Mouse (Mus musculus): ENCODE measurements around the gene Wdr31. TPM values are rescaled to one million over a fixed set of nuclear protein-coding genes. Genes with fewer than 3 reads are reported as not detected.

Gene Wdr31
- polyA plus RNA-seq, 1 experiment from 2014 or later = 9.4 TPM

- peaks cover 20% of the 10 kb centered on the region for H3K36me3 ChIP-seq
- WGBS = under 1% methylated on average over 35 of the region's 35 CpGs
- peaks cover 31% of the 10 kb centered on the region for H3K4me1 ChIP-seq
- peak overlapping the region; percentile 78 for H3K27ac ChIP-seq (replicated peaks)
- H3K27me3 ChIP-seq = no peaks in the 10 kb centered on the region
- 0 out of 2 replicates have a peak, but pooled peaks have one; percentile 3 for ATAC-seq (ENCODE audit: low FRiP score, low read depth)
- H3K4me2 ChIP-seq (replicated peaks) = peak overlapping the region; percentile 51
- H3K9ac ChIP-seq (replicated peaks) = peak overlapping the region; percentile 65
- H3K4me3 ChIP-seq = peak overlapping the region; percentile 85
- no peaks in the 10 kb centered on the region for H3K9me3 ChIP-seq
These were observed 62.7 kb downstream of the Wdr31 start for GRCm38 (mm10) chr4:62407730-62408582.

GRCm38 (mm10) chr4:62406133-62406532 is 64.6 kb downstream of the Wdr31 start:
- Histone ChIP-seq H3K4me2 (replicated peaks) (no peak overlapping the region; the same call in 1 of the 2 replicates), H3K4me1 (peaks cover 31% of the 10 kb centered on the region), H3K27me3 (no peaks in the 10 kb centered on the region), H3K4me3 (no peak overlapping the region), H3K9ac (replicated peaks) (no peak overlapping the region), H3K27ac (replicated peaks) (no peak overlapping the region), H3K9me3 (no peaks in the 10 kb centered on the region), H3K36me3 (peaks cover 18% of the 10 kb centered on the region)
- ATAC-seq (ENCODE audit: low FRiP score, low read depth) = no peak
- WGBS = 84% methylated on average over 4 of the region's 4 CpGs

- H3K27ac ChIP-seq (replicated peaks) = no peak overlapping the region
- no peak overlapping the region for H3K4me2 ChIP-seq (replicated peaks)
- no peaks in the 10 kb centered on the region for H3K27me3 ChIP-seq
- H3K36me3 ChIP-seq = peaks cover 72% of the 10 kb centered on the region
- no peak overlapping the region for H3K9ac ChIP-seq (replicated peaks)
- no peak overlapping the region for H3K4me3 ChIP-seq
- no peaks in the 10 kb centered on the region for H3K4me1 ChIP-seq
- no peaks in the 10 kb centered on the region for H3K9me3 ChIP-seq
- 95% methylated on average over 3 of the region's 3 CpGs for whole genome bisulfite sequencing
- ATAC-seq (ENCODE audit: low FRiP score, low read depth) = no peak
These were observed 71.7 kb downstream of the Wdr31 start for GRCm38 (mm10) chr4:62398956-62399355.

Other genes starting within 250 kb of the Wdr31 start
- gene Zfp37, start 239.8 kb downstream of the Wdr31 start, polyA plus RNA-seq (2016; fragmentation: Nextera tagmentation; extraction: Ambion mirVana) = 28.1 and 31.5 TPM in 2 replicates
- 9.5 and 10.2 TPM in 2 replicates for gene Slc31a2, start 208.3 kb downstream of the Wdr31 start, polyA plus RNA-seq (2016; fragmentation: Nextera tagmentation; extraction: Ambion mirVana)
- gene Fkbp15, start 110.3 kb downstream of the Wdr31 start, polyA plus RNA-seq (2016; fragmentation: Nextera tagmentation; extraction: Ambion mirVana) = 24.5 and 27.5 TPM in 2 replicates
- gene Slc31a1, start 110.2 kb downstream of the Wdr31 start, polyA plus RNA-seq (2016; fragmentation: Nextera tagmentation; extraction: Ambion mirVana) = 48.1 and 48.6 TPM in 2 replicates
- 146 and 157 TPM in 2 replicates for gene Cdc26, start 62.3 kb downstream of the Wdr31 start, polyA plus RNA-seq (2016; fragmentation: Nextera tagmentation; extraction: Ambion mirVana)
- gene Prpf4, start 62.1 kb downstream of the Wdr31 start, polyA plus RNA-seq (2016; fragmentation: Nextera tagmentation; extraction: Ambion mirVana) = 25.3 and 26.4 TPM in 2 replicates
- 0.13 and 0.41 TPM in 2 replicates for gene Rnf183, start 35.6 kb downstream of the Wdr31 start, polyA plus RNA-seq (2016; fragmentation: Nextera tagmentation; extraction: Ambion mirVana)
- gene Bspry, start 9.2 kb upstream of the Wdr31 start, polyA plus RNA-seq (2016; fragmentation: Nextera tagmentation; extraction: Ambion mirVana) = 0.82 and 0.88 TPM in 2 replicates
- 12.0 and 12.8 TPM in 2 replicates for gene Hdhd3, start 32.6 kb upstream of the Wdr31 start, polyA plus RNA-seq (2016; fragmentation: Nextera tagmentation; extraction: Ambion mirVana)
- 67.3 and 68.4 TPM in 2 replicates for gene Alad, start 49.0 kb upstream of the Wdr31 start, polyA plus RNA-seq (2016; fragmentation: Nextera tagmentation; extraction: Ambion mirVana)
- 102 and 110 TPM in 2 replicates for gene Pole3, start 54.2 kb upstream of the Wdr31 start, polyA plus RNA-seq (2016; fragmentation: Nextera tagmentation; extraction: Ambion mirVana)
- 1.4 and 1.5 TPM in 2 replicates for gene 4933430I17Rik, start 54.5 kb upstream of the Wdr31 start, polyA plus RNA-seq (2016; fragmentation: Nextera tagmentation; extraction: Ambion mirVana)
- 58.5 and 60.2 TPM in 2 replicates for gene Rgs3, start 89.0 kb upstream of the Wdr31 start, polyA plus RNA-seq (2016; fragmentation: Nextera tagmentation; extraction: Ambion mirVana)